Mouse (Mus musculus) liver, postnatal 0 days (tissue): ENCODE data around the gene Pnma1.

Source experiments
- CTCF ChIP-seq: sonication (generic); IDR thresholded peaks from 2 replicates; pipeline ENCODE4 v1.5.1; 2016; ENCODE audit warnings: antibody characterized with exemption, low read depth
- EP300 ChIP-seq: IDR thresholded peaks from 2 replicates; pipeline ENCODE4 v1.6.1; 2016; ENCODE audit warnings: antibody characterized with exemption, low read depth, mild to moderate bottlenecking

- no peak for TF ChIP-seq CTCF
- TF ChIP-seq EP300: no peak
Observed at GRCm38 (mm10) chr12:84174871-84175270, 26.6 kb upstream of the Pnma1 start.
